Mouse (Mus musculus): ENCODE results near the gene Alg14.

- TF ChIP-seq MAX (IDR thresholded peaks at IDR 0.05; ENCODE audit: low read length) (no peak), EP300 (IDR thresholded peaks at IDR 0.05; ENCODE audit: low read depth in 1 of 2, low read length in 2 of 2) (no peak), ETS1 (IDR thresholded peaks at IDR 0.05; ENCODE audit: low read depth, low read length) (no peak), RAD21 (IDR thresholded peaks at IDR 0.05; ENCODE audit: low read depth, low read length) (no peak), MYB (IDR thresholded peaks at IDR 0.05; ENCODE audit: low read depth, low read length) (no peak), ZKSCAN1 (IDR thresholded peaks at IDR 0.05; ENCODE audit: low read depth, low read length) (no peak), ZMIZ1 (IDR thresholded peaks at IDR 0.05; ENCODE audit: low read depth, low read length) (no peak), CTCF (IDR thresholded peaks at IDR 0.05 in 2 of 3, conservative IDR thresholded peaks at IDR 0.05 in 1 of 3; ENCODE audit: control insufficient read depth in 1 of 3, insufficient read depth in 1 of 3, low read depth in 2 of 3, low read length in 3 of 3, poor library complexity in 1 of 3, severe bottlenecking in 1 of 3) (no peak)
Measured at GRCm38 (mm10) chr3:121408386-121408785, 116.8 kb downstream of the Alg14 start.
